In genomic region chr5:122707276-122708181, GRCm38 (mm10) we compare ENCODE assay signal across 7 mouse cellular contexts. TPM values are rescaled to one million over a fixed set of nuclear protein-coding genes. Genes with fewer than 3 reads are reported as not detected.
DNase-seq lines count a peak whose midpoint lies in the region; ATAC-seq lines count a peak whose summit lies in the region.

Gene P2rx4, plus strand, starts transcription at chr5:122707544.

- peaks cover 18% of the 10 kb centered on the region for H3K4me1 ChIP-seq in limb, embryonic 10.5 days
- peaks cover 17% of the 10 kb centered on the region for H3K4me1 ChIP-seq in midbrain, embryonic 13.5 days (replicated peaks)

- DNase-seq in adrenal gland, adult 8-10 months = peak; percentile 80
- DNase-seq in embryo, embryonic 9.5 days (ENCODE audit: extremely low spot score) = peak; percentile 84
- DNase-seq in gonadal fat pad, adult 2 months (ENCODE audit: low read depth) = no peak
- DNase-seq in kidney, adult 11 months = peak; percentile 88
- DNase-seq in limb, embryonic 10.5 days (ENCODE audit: low spot score) = peak; percentile 82
- peak; percentile 71 for DNase-seq in spleen, adult 12 weeks (ENCODE audit: low spot score)

- H3K27me3 ChIP-seq in limb, embryonic 10.5 days (ENCODE audit: low read depth, poor library complexity, severe bottlenecking) = 0 out of 2 replicates have a peak, but pooled peaks cover 3% of the 10 kb centered on the region
- H3K27me3 ChIP-seq in midbrain, embryonic 13.5 days = no peaks in the 10 kb centered on the region

- peak within 1 kb of the TSS; percentile 80 for H3K4me2 ChIP-seq in midbrain, embryonic 13.5 days (replicated peaks)

- H3K36me3 ChIP-seq in limb, embryonic 10.5 days = no peaks in the 10 kb centered on the region
- H3K36me3 ChIP-seq in midbrain, embryonic 13.5 days = no peaks in the 10 kb centered on the region

- peak; percentile 90 for ATAC-seq in midbrain, embryonic 13.5 days

- H3K4me3 ChIP-seq in limb, embryonic 10.5 days = peak within 1 kb of the TSS; percentile 78
- peak within 1 kb of the TSS; percentile 72 for H3K4me3 ChIP-seq in midbrain, embryonic 13.5 days (replicated peaks)

- H3K27ac ChIP-seq in limb, embryonic 10.5 days = peak within 1 kb of the TSS; percentile 87
- peak within 1 kb of the TSS; percentile 75 for H3K27ac ChIP-seq in midbrain, embryonic 13.5 days

- WGBS in limb, embryonic 10.5 days = 1% methylated on average over 66 of the region's 66 CpGs
- under 1% methylated on average over 66 of the region's 66 CpGs for WGBS in midbrain, embryonic 13.5 days

- peak within 1 kb of the TSS; percentile 84 for H3K9ac ChIP-seq in midbrain, embryonic 13.5 days (replicated peaks)

- no peaks in the 10 kb centered on the region for H3K9me3 ChIP-seq in limb, embryonic 10.5 days (replicated peaks)
- no peaks in the 10 kb centered on the region for H3K9me3 ChIP-seq in midbrain, embryonic 13.5 days

RNA-seq across cellular contexts. Expression of gene P2rx4, which starts in this region (rescaled TPM):
- total RNA-seq in adrenal gland, adult 8-10 months (2022) = 10 to 100 TPM; 38.2 to 57.9 (median 46.5) TPM
- 50.0 and 55.6 TPM in 2 replicates for polyA plus RNA-seq in gonadal fat pad, adult 2 months (2012; rRNA removed)
- polyA plus RNA-seq in limb, embryonic 10.5 days (2016; fragmentation: Nextera tagmentation; extraction: Ambion mirVana) = 3.5 and 4.1 TPM in 2 replicates
- polyA plus RNA-seq in midbrain, embryonic 13.5 days (2015; fragmentation: Nextera tagmentation; extraction: Ambion mirVana) = 10.3 and 14.5 TPM in 2 replicates
